Mouse (Mus musculus) ovary, adult 10 weeks (tissue): Measurements from ENCODE around the gene Grb14. TPM values are rescaled to one million over a fixed set of nuclear protein-coding genes. Genes with fewer than 3 reads are reported as not detected.

Experiments
- polyA plus RNA-seq: library from polyadenylated mRNA; stranded (reverse); fragments of 350-450 nt; fragmentation: Illumina TruSeq; extraction: RNeasy Lipid Tissue Mini Kit (QIAGEN cat#74804); gene quantifications from one replicate; pipeline ENCODE4 v1.2.3, GENCODE M21; 2014

The Grb14 gene
- 2,115 TPM for polyA plus RNA-seq

DNA sequence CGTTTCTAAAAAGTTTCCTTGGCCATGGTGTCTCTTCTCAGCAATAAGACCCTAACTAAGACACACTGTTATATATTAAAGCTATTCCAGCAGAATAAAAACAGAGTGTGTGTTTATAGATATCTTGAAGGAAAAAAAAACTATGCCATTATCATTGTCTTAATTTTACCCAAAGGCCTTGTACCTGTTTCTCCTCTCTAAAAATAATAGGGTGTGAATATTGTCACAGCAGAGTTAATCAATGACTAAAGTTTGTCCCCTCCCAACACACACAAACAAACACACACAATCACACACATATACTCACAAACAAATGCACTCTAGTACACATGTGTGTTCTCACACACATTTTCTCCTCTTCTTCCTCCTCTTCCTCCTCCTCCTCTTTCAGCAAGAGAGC is at the start of gene Grb14:
Gene Grb14, minus strand, starts transcription at position 101 of the 400 bp plus-strand sequence.

Other genes with a start within 250 kb of the Grb14 start
- 118 TPM for gene Cobll1, start 214.4 kb upstream of the Grb14 start, polyA plus RNA-seq